Mouse (Mus musculus) intestine, postnatal 0 days (tissue): ENCODE measurements around the gene Zfp668. TPM values are rescaled to one million over a fixed set of nuclear protein-coding genes. Genes with fewer than 3 reads are reported as not detected.

Source experiments
- ATAC-seq: fragments of 200-750 bp; cut with Nextera tagmentation; 2 replicates; pipeline ENCODE4 v1.8.0; 2017; ENCODE audit warnings: mild to moderate bottlenecking, moderate TSS enrichment, moderate library complexity
- H3K27ac ChIP-seq: fragments of 300-500 bp; sonication (generic); 2 replicates; pipeline ENCODE4 v1.5.1; 2014; ENCODE audit warnings: mild to moderate bottlenecking, low read depth, low read length, moderate library complexity
- H3K27me3 ChIP-seq: fragments of 300-500 bp; sonication (generic); replicated peaks from 2 replicates; pipeline ENCODE4 v1.6.1; 2014; ENCODE audit warnings: low read length, mixed read lengths; ENCODE audit not compliant: control insufficient read depth, insufficient read depth
- H3K36me3 ChIP-seq: fragments of 300-500 bp; sonication (generic); 2 replicates; pipeline ENCODE4 v1.6.1; 2014; ENCODE audit warnings: mild to moderate bottlenecking, moderate library complexity; ENCODE audit not compliant: control insufficient read depth, insufficient read depth
- H3K4me1 ChIP-seq: fragments of 300-500 bp; sonication (generic); replicated peaks from 2 replicates; pipeline ENCODE4 v1.6.1; 2014; ENCODE audit warnings: antibody characterized with exemption, low read length, mixed read lengths; ENCODE audit not compliant: control insufficient read depth, insufficient read depth
- H3K4me2 ChIP-seq: fragments of 300-500 bp; sonication (generic); replicated peaks from 2 replicates; pipeline ENCODE4 v1.6.1; 2014; ENCODE audit warnings: low read depth, mild to moderate bottlenecking, moderate library complexity
- H3K4me3 ChIP-seq: fragments of 300-500 bp; sonication (generic); 2 replicates; pipeline ENCODE4 v1.5.1; 2014; ENCODE audit warnings: low read depth, low read length
- H3K9ac ChIP-seq: fragments of 300-500 bp; sonication (generic); 2 replicates; pipeline ENCODE4 v1.6.1; 2014; ENCODE audit warnings: mild to moderate bottlenecking, low read depth, low read length
- H3K9me3 ChIP-seq: fragments of 300-500 bp; sonication (generic); 2 replicates; pipeline ENCODE4 v1.6.1; 2016; ENCODE audit warnings: mixed run types; ENCODE audit not compliant: control insufficient read depth
- CTCF ChIP-seq: sonication (generic); IDR thresholded peaks from 2 replicates; pipeline ENCODE4 v1.5.1; 2016; ENCODE audit warnings: low read depth, mild to moderate bottlenecking, control low read depth, antibody characterized with exemption, moderate library complexity
- WGBS: fragments of 180-500 bp; shearing (Covaris S2); extraction: QIAGEN DNeasy Blood & Tissue Kit; methylation state at CpG from one replicate; pipeline ENCODE4 v1.1.7; 2014; 5-methylcytosine and 5-hydroxymethylcytosine counted together
- polyA plus RNA-seq: library from polyadenylated mRNA; unstranded; fragments of >200 nt; fragmentation: Nextera tagmentation; extraction: Ambion mirVana; gene quantifications from 2 replicates; pipeline ENCODE4 v1.2.1, GENCODE M21; 2015

The Zfp668 gene
- polyA plus RNA-seq, 1 experiment from 2014 or later = 5.4 TPM

DNA sequence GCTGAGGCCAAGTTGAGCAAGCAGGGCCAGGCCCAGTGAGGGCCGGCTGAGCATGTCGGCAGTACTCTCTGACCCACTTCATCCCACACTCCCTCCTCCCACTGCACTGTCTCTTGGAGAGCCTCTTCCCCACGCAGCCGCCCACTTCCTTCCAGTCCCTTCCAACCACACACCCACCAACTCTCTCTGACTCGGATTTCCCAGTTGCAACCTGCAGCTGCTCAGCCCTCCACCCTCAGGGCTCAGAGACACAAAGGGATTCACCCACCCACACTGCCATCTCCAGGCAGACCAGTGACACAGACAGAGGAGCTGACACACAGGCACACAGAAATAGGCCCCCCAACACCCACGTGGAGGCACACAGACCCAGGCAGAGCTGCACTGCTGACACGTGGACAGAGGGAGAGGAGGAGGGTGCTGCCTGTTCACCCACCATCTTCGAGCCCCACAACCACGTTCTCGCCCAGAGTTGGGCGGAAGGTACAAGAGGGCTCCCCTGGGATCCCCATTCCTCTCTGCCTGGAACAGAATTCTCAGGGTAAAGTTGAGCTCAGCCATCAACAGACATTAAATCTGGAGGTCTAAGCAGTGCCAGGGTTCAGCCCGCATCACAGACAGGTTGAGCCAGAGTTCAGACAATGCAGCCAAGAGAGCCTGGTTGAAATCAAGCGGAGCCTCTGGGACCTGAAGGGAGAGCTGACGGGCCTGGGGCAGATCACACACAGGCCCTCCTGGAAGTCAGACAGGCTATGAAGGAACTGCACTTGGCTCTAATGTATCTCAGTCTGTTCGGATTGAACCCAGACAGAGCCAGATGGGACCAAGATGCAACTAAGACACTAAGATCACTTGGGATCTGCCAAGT is 60.4 kb downstream of the Zfp668 start:
- H3K36me3 ChIP-seq = no peaks in the 10 kb centered on the region
- peak; percentile 63 for TF ChIP-seq CTCF
- no peak overlapping the region for H3K9ac ChIP-seq
- peak; percentile 44; the same call in 1 of the 2 replicates for ATAC-seq
- no peaks in the 10 kb centered on the region for H3K4me1 ChIP-seq
- WGBS = 53% methylated on average over 15 of the region's 15 CpGs
- no peak overlapping the region for H3K27ac ChIP-seq
- H3K4me2 ChIP-seq = no peak overlapping the region
- no peak overlapping the region for H3K4me3 ChIP-seq
- no peaks in the 10 kb centered on the region for H3K27me3 ChIP-seq
- H3K9me3 ChIP-seq = no peaks in the 10 kb centered on the region

GRCm38 (mm10) chr7:127815116-127815665 is 61.4 kb downstream of the Zfp668 start:
- Histone ChIP-seq H3K4me3 (no peak overlapping the region), H3K27me3 (no peaks in the 10 kb centered on the region), H3K9me3 (no peaks in the 10 kb centered on the region), H3K4me1 (no peaks in the 10 kb centered on the region), H3K27ac (no peak overlapping the region), H3K36me3 (no peaks in the 10 kb centered on the region), H3K9ac (no peak overlapping the region), H3K4me2 (no peak overlapping the region)
- no peak for TF ChIP-seq CTCF
- WGBS = 90% methylated on average over 15 of the region's 15 CpGs
- no peak for ATAC-seq

DNA sequence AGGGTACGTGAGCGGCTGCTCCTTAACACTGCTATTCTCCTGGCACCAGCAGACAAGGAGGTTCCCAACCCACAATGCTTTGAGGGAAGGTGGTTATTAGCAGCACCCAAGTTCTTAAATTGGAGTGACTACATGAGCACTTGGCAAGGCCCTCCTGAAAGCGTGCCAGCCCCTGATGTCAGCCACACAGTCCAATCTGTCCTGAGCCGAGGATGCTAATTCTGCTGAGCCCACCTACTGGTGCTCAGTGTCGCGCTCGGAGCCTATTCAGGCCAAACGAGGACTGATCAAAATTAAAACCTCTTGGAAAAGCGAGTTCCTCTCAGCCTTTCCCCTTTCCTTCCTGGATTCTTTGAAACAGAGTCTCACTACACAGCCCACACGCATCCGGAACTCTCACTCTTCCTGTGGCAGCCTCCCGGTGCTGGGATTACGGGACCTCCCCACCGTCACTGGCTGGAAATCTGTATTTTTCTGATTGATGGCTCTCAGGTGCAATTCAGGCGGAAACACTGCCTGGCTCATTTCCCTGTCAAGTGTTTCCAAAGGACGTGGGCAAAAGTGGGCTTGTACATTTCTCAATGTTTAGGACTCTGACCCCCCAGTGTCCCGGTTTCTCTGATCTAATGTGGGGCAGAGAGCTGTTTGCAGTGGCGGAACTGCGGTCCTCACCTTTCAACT is 62.2 kb downstream of the Zfp668 start:
- ATAC-seq = no peak
- no peaks in the 10 kb centered on the region for H3K36me3 ChIP-seq
- H3K4me1 ChIP-seq = no peaks in the 10 kb centered on the region
- no peak overlapping the region for H3K27ac ChIP-seq
- H3K9me3 ChIP-seq = no peaks in the 10 kb centered on the region
- TF ChIP-seq CTCF = no peak
- no peak overlapping the region for H3K4me3 ChIP-seq
- no peak overlapping the region for H3K4me2 ChIP-seq
- H3K9ac ChIP-seq = no peak overlapping the region
- 76% methylated on average over 19 of the region's 19 CpGs for WGBS
- no peaks in the 10 kb centered on the region for H3K27me3 ChIP-seq

DNA sequence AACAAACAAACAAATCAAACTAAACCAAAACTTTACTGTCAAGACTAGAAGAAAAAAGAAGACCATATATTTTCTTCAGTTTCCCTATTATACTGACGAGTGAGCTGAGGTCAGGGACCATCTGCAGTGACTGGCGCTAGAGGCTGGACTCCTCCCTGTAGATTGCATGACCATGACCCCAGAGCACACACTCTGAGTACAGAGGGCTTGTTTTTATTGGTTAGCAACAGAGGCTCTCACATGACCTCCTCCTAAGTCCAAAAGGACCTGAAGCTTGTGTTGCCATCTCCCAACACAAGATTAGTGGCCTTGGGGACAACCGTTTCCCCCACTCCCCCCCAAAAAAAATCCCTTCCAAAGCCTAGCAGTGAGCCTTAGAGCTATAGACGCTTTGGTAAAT is 62.8 kb downstream of the Zfp668 start:
- 0 out of 2 replicates have a peak, but pooled peaks have one; percentile 59 for ATAC-seq
- TF ChIP-seq CTCF = no peak
- no peaks in the 10 kb centered on the region for H3K36me3 ChIP-seq
- H3K9me3 ChIP-seq = no peaks in the 10 kb centered on the region
- WGBS = 44% methylated on average over 4 of the region's 4 CpGs
- H3K27me3 ChIP-seq = no peaks in the 10 kb centered on the region
- H3K4me1 ChIP-seq = no peaks in the 10 kb centered on the region
- H3K27ac ChIP-seq = no peak overlapping the region
- H3K4me3 ChIP-seq = no peak overlapping the region
- H3K9ac ChIP-seq = no peak overlapping the region
- H3K4me2 ChIP-seq = no peak overlapping the region

Other genes with a start within 250 kb of the Zfp668 start
- 26.6 and 27.7 TPM in 2 replicates for gene Bcl7c, start 167.9 kb downstream of the Zfp668 start, polyA plus RNA-seq
- gene Ctf1, start 164.1 kb downstream of the Zfp668 start, polyA plus RNA-seq = 4.1 TPM in 2 replicates
- gene Ctf2, start 144.7 kb downstream of the Zfp668 start, polyA plus RNA-seq = not detected in 2 replicates
- gene Fbxl19, start 132.3 kb downstream of the Zfp668 start, polyA plus RNA-seq = 2.1 and 2.2 TPM in 2 replicates
- 18.7 and 21.8 TPM in 2 replicates for gene Orai3, start 107.0 kb downstream of the Zfp668 start, polyA plus RNA-seq
- 9.7 and 9.9 TPM in 2 replicates for gene Setd1a, start 100.2 kb downstream of the Zfp668 start, polyA plus RNA-seq
- gene Gm49388, start 91.2 kb downstream of the Zfp668 start, polyA plus RNA-seq = not detected in 2 replicates
- 35.2 and 37.3 TPM in 2 replicates for gene Hsd3b7, start 76.2 kb downstream of the Zfp668 start, polyA plus RNA-seq
- gene Stx4a, start 52.5 kb downstream of the Zfp668 start, polyA plus RNA-seq = 38.9 and 46.6 TPM in 2 replicates
- gene Stx1b, start 52.3 kb downstream of the Zfp668 start, polyA plus RNA-seq = 0.74 and 1.1 TPM in 2 replicates
- 4.5 and 5.4 TPM in 2 replicates for gene Zfp646, start 607 bp downstream of the Zfp668 start, polyA plus RNA-seq
- 2.4 and 2.9 TPM in 2 replicates for gene Prss53, start 14.1 kb upstream of the Zfp668 start, polyA plus RNA-seq
- gene Gm21974, start 18.6 kb upstream of the Zfp668 start, polyA plus RNA-seq = not detected in 2 replicates
- gene Vkorc1, start 18.8 kb upstream of the Zfp668 start, polyA plus RNA-seq = 194 and 219 TPM in 2 replicates
- gene Bckdk, start 27.3 kb upstream of the Zfp668 start, polyA plus RNA-seq = 94.0 and 94.2 TPM in 2 replicates
- gene Kat8, start 35.7 kb upstream of the Zfp668 start, polyA plus RNA-seq = 17.4 and 18.0 TPM in 2 replicates
- 63.0 and 64.4 TPM in 2 replicates for gene Prss8, start 53.3 kb upstream of the Zfp668 start, polyA plus RNA-seq
- gene Prss36, start 69.9 kb upstream of the Zfp668 start, polyA plus RNA-seq = 6.3 and 6.6 TPM in 2 replicates
- 120 and 132 TPM in 2 replicates for gene Fus, start 90.6 kb upstream of the Zfp668 start, polyA plus RNA-seq
- gene Pycard, start 117.0 kb upstream of the Zfp668 start, polyA plus RNA-seq = 537 and 545 TPM in 2 replicates
- 0.29 and 0.47 TPM in 2 replicates for gene Trim72, start 127.1 kb upstream of the Zfp668 start, polyA plus RNA-seq
- gene Itgam, start 185.8 kb upstream of the Zfp668 start, polyA plus RNA-seq = 0.70 and 0.88 TPM in 2 replicates
- not detected in 2 replicates for gene Gm49368, start 185.9 kb upstream of the Zfp668 start, polyA plus RNA-seq